Mouse (Mus musculus) CH12.LX (cell line): ENCODE data around the gene Slc1a7. TPM values are rescaled to one million over a fixed set of nuclear protein-coding genes. Genes with fewer than 3 reads are reported as not detected.

Experiments used
- DNase-seq: peaks from one replicate; pipeline ENCODE4 v3.0.0-alpha.2; 2013; ENCODE audit errors: extremely low read depth
- H3K27ac ChIP-seq: 2 replicates; pipeline ENCODE4 v1.5.1; 2012; ENCODE audit warnings: low read depth, mild to moderate bottlenecking, control low read depth, moderate library complexity; ENCODE audit not compliant: insufficient read depth
- H3K27me3 ChIP-seq: replicated peaks from 2 replicates; pipeline ENCODE3; 2012; ENCODE audit warnings: inconsistent platforms
- H3K36me3 ChIP-seq, 2 experiments: replicated peaks in 1 of 2; 2 replicates each; pipeline versions ENCODE3 to v1.6.1; 2012; ENCODE audit warnings: inconsistent platforms in 1 of 2, low read length in 1 of 2, mild to moderate bottlenecking in 1 of 2, mixed read lengths in 1 of 2, moderate library complexity in 1 of 2; ENCODE audit not compliant: control insufficient read depth in 1 of 2, insufficient read depth in 1 of 2
- H3K4me1 ChIP-seq, 2 experiments: 2 replicates each; pipeline ENCODE4 v1.6.1; 2012; ENCODE audit warnings: inconsistent platforms in 1 of 2, moderate library complexity in 1 of 2; ENCODE audit not compliant: insufficient read depth in 2 of 2, control insufficient read depth in 1 of 2
- H3K4me2 ChIP-seq: 2 replicates; pipeline ENCODE4 v1.6.1; 2012; ENCODE audit warnings: low read depth, mild to moderate bottlenecking, control low read depth; ENCODE audit not compliant: poor library complexity, insufficient read depth, severe bottlenecking
- H3K4me3 ChIP-seq, 3 experiments: fragments of 150-350 bp in 1 of 3; sonication (generic) in 1 of 3; replicated peaks in 1 of 3; 2 replicates each; pipeline versions ENCODE3 to v1.5.1; 2011 to 2012; ENCODE audit warnings: low read depth in 2 of 3, low read length in 2 of 3, mild to moderate bottlenecking in 2 of 3, moderate library complexity in 2 of 3, control low read depth in 1 of 3, improper control_type of control experiment in 1 of 3, inconsistent platforms in 1 of 3, mixed read lengths in 1 of 3; ENCODE audit not compliant: poor library complexity in 1 of 3
- H3K79me2 ChIP-seq: replicated peaks from 2 replicates; pipeline ENCODE4 v1.6.1; 2012; ENCODE audit warnings: mild to moderate bottlenecking, moderate library complexity; ENCODE audit not compliant: control insufficient read depth, poor library complexity, insufficient read depth, severe bottlenecking; ENCODE audit errors: extremely low read depth
- H3K9ac ChIP-seq: 2 replicates; pipeline ENCODE4 v1.6.1; 2012; ENCODE audit warnings: low read depth, mild to moderate bottlenecking, control low read depth, moderate library complexity; ENCODE audit not compliant: insufficient read depth
- H3K9me3 ChIP-seq: replicated peaks from 2 replicates; pipeline ENCODE3; 2012; ENCODE audit warnings: low read length, inconsistent platforms, mixed read lengths
- BHLHE40 ChIP-seq: IDR thresholded peaks from 2 replicates; pipeline ENCODE4 v1.6.1; 2011; ENCODE audit warnings: mild to moderate bottlenecking, low read depth, low read length, improper control_type of control experiment
- E2F4 ChIP-seq: IDR thresholded peaks from 2 replicates; pipeline ENCODE4 v1.6.1; 2011; ENCODE audit warnings: low read depth, low read length, improper control_type of control experiment; ENCODE audit not compliant: insufficient replicate concordance
- ELF1 ChIP-seq: IDR thresholded peaks from 2 replicates; pipeline ENCODE4 v1.6.1; 2014; ENCODE audit warnings: low read depth, mild to moderate bottlenecking, inconsistent platforms, low read length, improper control_type of control experiment
- ETS1 ChIP-seq: conservative IDR thresholded peaks from 2 replicates; pipeline ENCODE4 v1.6.1; 2012; ENCODE audit warnings: low read depth, mild to moderate bottlenecking, inconsistent platforms, low read length, improper control_type of control experiment, moderate library complexity
- GABPA ChIP-seq: IDR thresholded peaks from 2 replicates; pipeline ENCODE4 v1.6.1; 2012; ENCODE audit warnings: low read depth, low read length, improper control_type of control experiment, inconsistent platforms; ENCODE audit not compliant: insufficient replicate concordance
- JUN ChIP-seq: IDR thresholded peaks from 2 replicates; pipeline ENCODE4 v1.6.1; 2011; ENCODE audit warnings: low read depth, mild to moderate bottlenecking, low read length, improper control_type of control experiment, moderate library complexity; ENCODE audit not compliant: insufficient read depth
- JUND ChIP-seq: conservative IDR thresholded peaks from 2 replicates; pipeline ENCODE4 v1.6.1; 2011; ENCODE audit warnings: low read depth, low read length, improper control_type of control experiment
- MAX ChIP-seq: IDR thresholded peaks from 2 replicates; pipeline ENCODE4 v1.6.1; 2011; ENCODE audit warnings: low read length, improper control_type of control experiment
- PAX5 ChIP-seq: IDR thresholded peaks from 2 replicates; pipeline ENCODE4 v1.6.1; 2012; ENCODE audit warnings: low read length, inconsistent platforms, mixed read lengths
- TBP ChIP-seq: conservative IDR thresholded peaks from 2 replicates; pipeline ENCODE4 v1.6.1; 2011; ENCODE audit warnings: low read depth, low read length, improper control_type of control experiment
- UBTF ChIP-seq: IDR thresholded peaks from 2 replicates; pipeline ENCODE4 v1.6.1; 2012; ENCODE audit warnings: low read depth, mild to moderate bottlenecking, inconsistent platforms, low read length, improper control_type of control experiment, moderate library complexity
- ZMIZ1 ChIP-seq: IDR thresholded peaks from 2 replicates; pipeline ENCODE4 v1.6.1; 2012; ENCODE audit warnings: low read depth, mild to moderate bottlenecking, inconsistent platforms, low read length, improper control_type of control experiment
- dilution Hi-C: fragments of 300-500 bp; cut with MboI; formaldehyde crosslinking; loops from 2 replicates; pipeline ENCODE4 v1.14.3; 2020; ENCODE audit warnings: low sequenced_read_pairs; ENCODE audit not compliant: extremely low pct_unique_long_range_greater_than_20kb, extremely low pct_ligation_motif_present
- in situ Hi-C: fragments of 300-500 bp; cut with MboI; formaldehyde crosslinking; loops from 3 replicates; pipeline ENCODE4 v1.14.3; 2019; ENCODE audit warnings: low sequenced_read_pairs, low pct_ligation_motif_present, low pct_unique_long_range_greater_than_20kb, mixed read lengths
- polyA plus RNA-seq: library from polyadenylated mRNA; unstranded; fragments of >175 nt; gene quantifications from 2 replicates; pipeline ENCODE4 v1.2.1, GENCODE M21; 2012; ENCODE audit warnings: low read depth; ENCODE audit not compliant: insufficient read length
- total RNA-seq, 2 experiments: library from RNA; depleted of rRNA; stranded (reverse); fragments of 300-350 nt in 1 of 2; fragments of >200 nt in 1 of 2; gene quantifications; 2 replicates each; pipeline ENCODE4 v1.2.3; 2012 to 2014

Gene Slc1a7
- total and polyA plus RNA-seq, 3 experiments: not detected

- no peaks in the 10 kb centered on the region for H3K79me2 ChIP-seq
- H3K9ac ChIP-seq: no peak overlapping the region
- H3K36me3 ChIP-seq: no peaks in the 10 kb centered on the region
- H3K27me3 ChIP-seq: peaks cover 39% of the 10 kb centered on the region
- H3K4me2 ChIP-seq: no peak overlapping the region
- H3K4me3 ChIP-seq: no peak overlapping the region
- H3K27ac ChIP-seq: no peak overlapping the region
- H3K9me3 ChIP-seq: no peaks in the 10 kb centered on the region
- in situ Hi-C loops (no loop called here), dilution Hi-C loops (no loop called here)
- TF ChIP-seq MAX (no peak), PAX5 (no peak), UBTF (no peak), ELF1 (no peak), TBP (no peak), E2F4 (no peak), GABPA (no peak), JUND (no peak)
- H3K4me1 ChIP-seq: peaks cover 0 to 6% of the 10 kb centered on the region in 2 experiments; a peak in 2 of 4 replicates
- DNase-seq: no peak
Observed at GRCm38 (mm10) chr4:107975004-107975403, 6.9 kb downstream of the Slc1a7 start.

GRCm38 (mm10) chr4:107977593-107977992 is 9.5 kb downstream of the Slc1a7 start:
- Histone ChIP-seq H3K4me3 (no peak overlapping the region), H3K4me2 (no peak overlapping the region), H3K36me3 (no peaks in the 10 kb centered on the region), H3K4me1 (peaks cover 0 to 8% of the 10 kb centered on the region in 2 experiments; a peak in 2 of 4 replicates), H3K9ac (no peak overlapping the region), H3K27me3 (peaks cover 49% of the 10 kb centered on the region), H3K9me3 (no peaks in the 10 kb centered on the region), H3K27ac (no peak overlapping the region), H3K79me2 (no peaks in the 10 kb centered on the region)
- dilution Hi-C loops: no loop called here
- in situ Hi-C loops: no loop called here
- no peak for DNase-seq
- TF ChIP-seq ZMIZ1 (no peak), PAX5 (no peak), BHLHE40 (no peak), ETS1 (no peak), MAX (no peak), JUN (no peak)

GRCm38 (mm10) chr4:107979530-107979929 is 11.4 kb downstream of the Slc1a7 start:
- H3K9ac ChIP-seq: no peak overlapping the region
- no peak overlapping the region for H3K4me3 ChIP-seq
- no peak for DNase-seq
- peaks cover 0 to 8% of the 10 kb centered on the region in 2 experiments; a peak in 2 of 4 replicates for H3K4me1 ChIP-seq
- no peak for TF ChIP-seq UBTF
- TF ChIP-seq ELF1: no peak
- TF ChIP-seq, all 38 proteins: peak for 0
- dilution Hi-C loops (no loop called here), in situ Hi-C loops (no loop called here)
- Histone ChIP-seq H3K4me2 (no peak overlapping the region), H3K27ac (no peak overlapping the region), H3K27me3 (peaks cover 48% of the 10 kb centered on the region), H3K79me2 (no peaks in the 10 kb centered on the region), H3K36me3 (no peaks in the 10 kb centered on the region), H3K9me3 (no peaks in the 10 kb centered on the region)
